Mouse (Mus musculus) MEL (cell line): ENCODE measurements around the gene 4930550C14Rik. TPM values are rescaled to one million over a fixed set of nuclear protein-coding genes. Genes with fewer than 3 reads are reported as not detected.

Source experiments
- DNase-seq: peaks from one replicate; pipeline ENCODE4 v3.0.0; 2011; ENCODE audit warnings: low read depth, low spot score
- H3K27ac ChIP-seq: 2 replicates; pipeline ENCODE4 v1.5.1; 2012; ENCODE audit warnings: low read depth, mild to moderate bottlenecking, control low read depth, low read length, moderate library complexity; ENCODE audit not compliant: control insufficient read depth
- H3K27me3 ChIP-seq, 2 experiments: fragments of 150-350 bp in 1 of 2; sonication (generic) in 1 of 2; 2 replicates each; pipeline ENCODE4 v1.6.1; 2012; ENCODE audit warnings: low read length in 2 of 2, mild to moderate bottlenecking in 2 of 2, improper control_type of control experiment in 1 of 2, moderate library complexity in 1 of 2; ENCODE audit not compliant: insufficient read depth in 2 of 2, control insufficient read depth in 1 of 2
- H3K36me3 ChIP-seq, 2 experiments: 2 replicates each; pipeline ENCODE4 v1.6.1; 2012 to 2014; ENCODE audit warnings: low read length in 2 of 2, improper control_type of control experiment in 1 of 2, inconsistent platforms in 1 of 2, mild to moderate bottlenecking in 1 of 2; ENCODE audit not compliant: insufficient read depth in 2 of 2, control insufficient read depth in 1 of 2
- H3K4me1 ChIP-seq, 2 experiments: fragments of 150-350 bp in 1 of 2; sonication (generic) in 1 of 2; 2 replicates each; pipeline ENCODE4 v1.6.1; 2012; ENCODE audit warnings: low read length in 2 of 2, improper control_type of control experiment in 1 of 2, mild to moderate bottlenecking in 1 of 2; ENCODE audit not compliant: insufficient read depth in 2 of 2, control insufficient read depth in 1 of 2
- H3K4me3 ChIP-seq, 2 experiments: fragments of 150-350 bp in 1 of 2; sonication (generic) in 1 of 2; 2 replicates each; pipeline ENCODE4 v1.5.1; 2012; ENCODE audit warnings: low read depth in 2 of 2, low read length in 2 of 2, mild to moderate bottlenecking in 2 of 2, moderate library complexity in 2 of 2, control low read depth in 1 of 2, improper control_type of control experiment in 1 of 2; ENCODE audit not compliant: control insufficient read depth in 1 of 2, insufficient read depth in 1 of 2
- H3K79me2 ChIP-seq: 2 replicates; pipeline ENCODE4 v1.6.1; 2012; ENCODE audit warnings: mild to moderate bottlenecking, low read length, moderate library complexity; ENCODE audit not compliant: control insufficient read depth, poor library complexity, insufficient read depth
- H3K9ac ChIP-seq: 2 replicates; pipeline ENCODE4 v1.6.1; 2012; ENCODE audit warnings: low read depth, mild to moderate bottlenecking, control low read depth, low read length, moderate library complexity; ENCODE audit not compliant: control insufficient read depth, poor library complexity, severe bottlenecking
- H3K9me3 ChIP-seq: fragments of 150-350 bp; sonication (generic); replicated peaks from 2 replicates; pipeline ENCODE4 v1.6.1; 2012; ENCODE audit warnings: mild to moderate bottlenecking, low read length, improper control_type of control experiment, moderate library complexity; ENCODE audit not compliant: insufficient read depth
- CHD2 ChIP-seq: IDR thresholded peaks from 2 replicates; pipeline ENCODE4 v1.6.1; 2011; ENCODE audit warnings: low read length, improper control_type of control experiment
- CTCF ChIP-seq, 3 experiments: IDR thresholded peaks in 2 of 3; conservative IDR thresholded peaks in 1 of 3; 2 replicates each; pipeline ENCODE4 v1.5.1; 2011 to 2012; ENCODE audit warnings: low read length in 3 of 3, low read depth in 2 of 3, mild to moderate bottlenecking in 2 of 3, improper control_type of control experiment in 1 of 3, inconsistent platforms in 1 of 3, mixed read lengths in 1 of 3, moderate library complexity in 1 of 3; ENCODE audit not compliant: control insufficient read depth in 1 of 3, insufficient read depth in 1 of 3, poor library complexity in 1 of 3, severe bottlenecking in 1 of 3
- E2F4 ChIP-seq: IDR thresholded peaks from 2 replicates; pipeline ENCODE4 v1.6.1; 2011; ENCODE audit warnings: low read depth, low read length, improper control_type of control experiment, borderline replicate concordance
- ELF1 ChIP-seq: IDR thresholded peaks from 2 replicates; pipeline ENCODE4 v1.6.1; 2014; ENCODE audit warnings: low read depth, mild to moderate bottlenecking, inconsistent platforms, low read length, improper control_type of control experiment, moderate library complexity
- GATA1 ChIP-seq: IDR thresholded peaks from 2 replicates; pipeline ENCODE4 v1.6.1; 2011; ENCODE audit warnings: low read depth, low read length, improper control_type of control experiment
- JUND ChIP-seq: IDR thresholded peaks from 2 replicates; pipeline ENCODE4 v1.6.1; 2011; ENCODE audit warnings: low read depth, mild to moderate bottlenecking, improper control_type of control experiment, low read length
- KAT2A ChIP-seq: conservative IDR thresholded peaks from 2 replicates; pipeline ENCODE4 v1.6.1; 2012; ENCODE audit warnings: low read depth, low read length, improper control_type of control experiment, inconsistent platforms
- MXI1 ChIP-seq: IDR thresholded peaks from 2 replicates; pipeline ENCODE4 v1.6.1; 2011; ENCODE audit warnings: mild to moderate bottlenecking, low read depth, low read length, improper control_type of control experiment
- MYB ChIP-seq: IDR thresholded peaks from 2 replicates; pipeline ENCODE4 v1.6.1; 2011; ENCODE audit warnings: mild to moderate bottlenecking, low read depth, low read length, improper control_type of control experiment
- RCOR1 ChIP-seq: IDR thresholded peaks from 2 replicates; pipeline ENCODE4 v1.6.1; 2012; ENCODE audit warnings: low read depth, mild to moderate bottlenecking, inconsistent platforms, low read length, improper control_type of control experiment
- SMC3 ChIP-seq: IDR thresholded peaks from 2 replicates; pipeline ENCODE4 v1.6.1; 2011; ENCODE audit warnings: low read depth, low read length, improper control_type of control experiment
- UBTF ChIP-seq: IDR thresholded peaks from 2 replicates; pipeline ENCODE4 v1.6.1; 2012; ENCODE audit warnings: low read depth, mild to moderate bottlenecking, inconsistent platforms, low read length, improper control_type of control experiment, moderate library complexity, borderline replicate concordance; ENCODE audit not compliant: insufficient read depth
- ZC3H11A ChIP-seq: IDR thresholded peaks from 2 replicates; pipeline ENCODE4 v1.6.1; 2012; ENCODE audit warnings: low read depth, mild to moderate bottlenecking, inconsistent platforms, low read length, improper control_type of control experiment
- ZNF384 ChIP-seq: IDR thresholded peaks from 2 replicates; pipeline ENCODE4 v1.6.1; 2012; ENCODE audit warnings: low read depth, mild to moderate bottlenecking, inconsistent platforms, low read length, improper control_type of control experiment
- polyA plus RNA-seq, 2 experiments: library from polyadenylated mRNA; stranded (reverse) in 1 of 2; unstranded in 1 of 2; fragments of >175 nt in 1 of 2; fragments of >200 nt in 1 of 2; gene quantifications; 2 replicates each; pipeline versions ENCODE4 v1.2.1 to v1.2.4; 2012; ENCODE audit warnings: low replicate concordance in 2 of 2, low read depth in 1 of 2; ENCODE audit not compliant: insufficient read length in 2 of 2, insufficient read depth in 1 of 2, missing spikeins in 1 of 2
- total RNA-seq: library from RNA; depleted of rRNA; stranded (reverse); fragments of 300-350 nt; gene quantifications from 2 replicates; pipeline ENCODE4 v1.2.3, GENCODE M21; 2012

The 4930550C14Rik gene
- total and polyA plus RNA-seq, 3 experiments, result 0.08 TPM; not detected in 1

DNA sequence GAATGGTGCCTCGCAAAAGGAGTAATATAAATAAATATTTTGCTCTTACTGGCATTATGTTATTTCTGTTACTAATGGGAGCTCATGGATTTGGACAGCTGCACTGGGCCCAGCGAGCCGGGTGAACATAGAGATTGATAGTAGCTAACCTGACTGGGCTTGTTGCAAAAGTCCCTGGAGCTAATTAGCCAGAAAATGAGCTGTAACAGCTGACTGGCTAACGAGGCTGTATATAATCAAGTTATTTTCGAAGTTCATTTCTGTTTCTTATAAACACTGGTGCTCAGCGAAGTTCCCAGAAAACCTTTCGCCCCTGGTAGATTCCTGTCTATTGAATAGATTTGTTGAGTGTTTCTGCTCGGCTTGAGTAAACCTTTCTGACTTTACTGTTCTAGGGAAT is 866 bp downstream of the 4930550C14Rik start:
- Histone ChIP-seq H3K9ac (no peak overlapping the region), H3K79me2 (no peaks in the 10 kb centered on the region)
- no peak for DNase-seq

DNA sequence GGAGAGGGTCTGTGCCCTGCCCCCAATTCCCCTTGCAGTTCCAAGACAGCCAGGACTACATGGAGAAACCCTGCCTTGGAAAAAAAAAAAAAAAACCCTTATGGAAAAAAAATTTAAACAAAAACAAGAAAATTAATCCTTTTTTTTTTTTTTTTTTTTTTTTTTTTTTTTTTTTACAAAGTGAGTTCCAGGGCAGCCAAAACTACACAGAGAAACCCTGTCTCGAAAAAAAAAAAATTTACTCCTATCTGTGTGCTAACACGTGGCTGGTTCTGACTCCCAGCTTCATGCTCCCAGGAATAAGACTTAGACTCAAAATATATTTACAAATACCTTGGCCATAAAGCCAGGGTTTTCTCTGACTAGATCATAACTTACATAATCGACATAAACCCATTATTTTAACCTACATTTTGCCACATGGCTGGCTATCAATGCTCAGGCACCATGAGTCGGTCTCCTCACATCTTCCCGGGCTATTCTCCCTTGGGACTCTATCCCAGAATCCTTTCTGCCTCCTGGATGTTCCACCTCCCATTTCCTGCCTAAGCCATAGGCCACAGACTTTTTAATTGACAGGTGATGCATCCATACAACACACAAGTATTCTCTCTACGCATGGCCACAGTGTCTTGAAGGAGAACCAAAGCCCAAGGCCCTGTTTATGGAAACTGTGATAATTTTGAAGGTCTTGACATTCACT is 2.1 kb downstream of the 4930550C14Rik start:
- H3K79me2 ChIP-seq, result no peaks in the 10 kb centered on the region
- no peaks in the 10 kb centered on the region; a peak in 2 of 4 replicates for H3K36me3 ChIP-seq
- TF ChIP-seq ZNF384 (peak; percentile 44; the same call in 1 of the 2 replicates), MYB (no peak)
- TF ChIP-seq, all 39 proteins: peak for 1
- Histone ChIP-seq H3K27me3 (no peaks in the 10 kb centered on the region), H3K9me3 (no peaks in the 10 kb centered on the region), H3K4me1 (no peaks in the 10 kb centered on the region), H3K4me3 (no peak overlapping the region), H3K9ac (no peak overlapping the region), H3K27ac (no peak overlapping the region)
- DNase-seq, result no peak

More for the DNA sequence above, 866 bp downstream of the 4930550C14Rik start:
- H3K4me1 ChIP-seq, result no peaks in the 10 kb centered on the region; a peak in 1 of 4 replicates
- H3K27ac ChIP-seq, result no peak overlapping the region
- H3K4me3 ChIP-seq, result no peak overlapping the region
- no peaks in the 10 kb centered on the region for H3K36me3 ChIP-seq
- TF ChIP-seq ZC3H11A, result no peak
- TF ChIP-seq JUND, result no peak
- no peak for TF ChIP-seq MYB
- TF ChIP-seq UBTF, result no peak
- no peak for TF ChIP-seq GATA1
- TF ChIP-seq CTCF (IDR thresholded peaks at IDR 0.05 in 2 of 3, conservative IDR thresholded peaks at IDR 0.05 in 1 of 3; ENCODE audit: control insufficient read depth in 1 of 3, insufficient read depth in 1 of 3, low read depth in 2 of 3, low read length in 3 of 3, poor library complexity in 1 of 3, severe bottlenecking in 1 of 3), result no peak
- no peak for TF ChIP-seq ELF1
- no peak for TF ChIP-seq KAT2A
- TF ChIP-seq CHD2, result no peak
- no peak for TF ChIP-seq E2F4
- TF ChIP-seq RCOR1, result no peak
- TF ChIP-seq MXI1, result no peak
- no peak for TF ChIP-seq SMC3
- TF ChIP-seq, all 39 proteins: peak for 0
- Histone ChIP-seq H3K9me3 (no peaks in the 10 kb centered on the region), H3K27me3 (no peaks in the 10 kb centered on the region)
